Mouse (Mus musculus): ENCODE results near the gene Tldc1. TPM values are rescaled to one million over a fixed set of nuclear protein-coding genes. Genes with fewer than 3 reads are reported as not detected.
A peak's percentile ranks its signal among the peaks of the same experiment; 100 is the strongest.

The Tldc1 gene
- polyA plus RNA-seq, 1 experiment from 2014 or later: 12.6 TPM

DNA sequence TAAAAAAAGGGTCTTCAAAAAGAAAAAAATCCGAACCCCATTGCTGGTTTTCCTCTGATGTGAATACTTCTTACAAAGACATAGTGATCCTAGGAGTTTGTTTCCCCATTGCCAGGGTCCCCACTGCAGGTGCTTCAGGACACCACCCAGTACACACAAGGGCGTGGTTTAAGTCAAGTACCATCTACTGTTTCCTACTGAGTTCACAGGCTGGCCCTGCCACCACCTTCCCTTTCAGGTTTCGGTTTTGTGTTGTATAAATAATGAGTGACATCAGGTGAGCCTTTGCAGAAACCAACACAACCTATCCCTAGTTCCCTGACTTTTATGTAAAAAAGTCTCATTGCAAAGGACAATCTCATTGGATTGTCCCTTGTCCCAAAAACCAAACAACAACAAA is 17.4 kb upstream of the Tldc1 start:
- no peaks in the 10 kb centered on the region for H3K27me3 ChIP-seq (ENCODE audit: insufficient read depth, poor library complexity, severe bottlenecking)
- WGBS: 89% methylated on average over 3 of the region's 3 CpGs
- peaks cover 87% of the 10 kb centered on the region for H3K4me1 ChIP-seq (replicated peaks)
- H3K9me3 ChIP-seq: no peaks in the 10 kb centered on the region
- H3K36me3 ChIP-seq: no peaks in the 10 kb centered on the region
- no peak overlapping the region for H3K4me3 ChIP-seq
- peak overlapping the region; percentile 13; the same call in 1 of the 2 replicates for H3K27ac ChIP-seq
- no peak for DNase-seq (ENCODE audit: low spot score)

GRCm38 (mm10) chr8:119794689-119795088 is 16.5 kb upstream of the Tldc1 start:
- DNase-seq (ENCODE audit: low spot score): peak; percentile 68
- no peak overlapping the region for H3K4me3 ChIP-seq
- no peaks in the 10 kb centered on the region for H3K36me3 ChIP-seq
- peaks cover 87% of the 10 kb centered on the region for H3K4me1 ChIP-seq (replicated peaks)
- H3K27me3 ChIP-seq (ENCODE audit: insufficient read depth, poor library complexity, severe bottlenecking): no peaks in the 10 kb centered on the region
- H3K9me3 ChIP-seq: no peaks in the 10 kb centered on the region
- WGBS: 37% methylated on average over 7 of the region's 7 CpGs
- H3K27ac ChIP-seq: peak overlapping the region; percentile 98

DNA sequence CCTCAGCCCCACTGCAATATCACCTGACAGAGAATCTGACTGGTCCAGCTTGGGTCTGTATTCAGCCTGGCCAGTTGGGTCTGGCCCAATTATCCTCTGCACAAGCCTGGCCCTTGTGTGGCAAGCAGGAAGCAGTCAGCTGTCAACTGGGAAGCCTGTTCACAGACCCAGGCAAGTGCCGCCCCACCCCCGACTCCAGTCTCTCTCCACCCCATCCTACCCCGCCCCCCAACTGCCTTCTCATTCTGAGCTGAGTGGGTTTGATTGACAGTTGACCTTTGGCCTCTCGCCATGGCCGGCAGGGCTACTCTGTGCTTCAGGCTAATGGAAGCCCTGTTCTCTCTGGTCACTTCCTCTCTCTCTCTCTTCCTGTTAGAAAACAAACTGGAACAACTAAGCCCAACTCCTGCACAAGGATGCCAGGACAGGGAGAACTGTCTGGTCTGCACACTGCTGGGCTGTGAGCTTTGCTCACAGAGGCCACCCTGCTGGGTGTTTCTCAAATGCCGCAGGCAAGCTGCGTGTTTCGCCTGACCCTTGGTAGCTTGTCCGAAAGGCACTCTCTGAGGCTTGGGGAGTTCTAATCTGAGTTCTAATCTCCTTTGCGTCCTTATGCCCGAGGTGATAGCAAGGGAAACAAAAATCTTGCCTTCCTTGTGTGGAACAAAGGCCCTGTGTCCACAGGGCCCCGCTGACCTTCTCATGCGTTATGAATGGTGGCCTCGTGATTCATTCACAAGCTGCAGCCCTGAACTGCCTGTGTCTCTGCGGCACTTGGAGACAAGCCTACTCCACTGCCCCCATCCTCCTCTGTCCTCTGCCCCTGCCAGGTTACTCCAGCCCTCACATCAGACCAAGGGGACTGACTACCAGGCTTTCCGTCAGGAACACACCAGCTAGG is 13.8 kb upstream of the Tldc1 start:
- H3K36me3 ChIP-seq: no peaks in the 10 kb centered on the region
- peaks cover 88% of the 10 kb centered on the region for H3K4me1 ChIP-seq (replicated peaks)
- 5% methylated on average over 16 of the region's 16 CpGs for WGBS
- H3K9me3 ChIP-seq: no peaks in the 10 kb centered on the region
- H3K27me3 ChIP-seq (ENCODE audit: insufficient read depth, poor library complexity, severe bottlenecking): no peaks in the 10 kb centered on the region
- peak overlapping the region; percentile 98 for H3K27ac ChIP-seq
- H3K4me3 ChIP-seq: peak overlapping the region; percentile 27
- DNase-seq (ENCODE audit: low spot score): peak; percentile 96

DNA sequence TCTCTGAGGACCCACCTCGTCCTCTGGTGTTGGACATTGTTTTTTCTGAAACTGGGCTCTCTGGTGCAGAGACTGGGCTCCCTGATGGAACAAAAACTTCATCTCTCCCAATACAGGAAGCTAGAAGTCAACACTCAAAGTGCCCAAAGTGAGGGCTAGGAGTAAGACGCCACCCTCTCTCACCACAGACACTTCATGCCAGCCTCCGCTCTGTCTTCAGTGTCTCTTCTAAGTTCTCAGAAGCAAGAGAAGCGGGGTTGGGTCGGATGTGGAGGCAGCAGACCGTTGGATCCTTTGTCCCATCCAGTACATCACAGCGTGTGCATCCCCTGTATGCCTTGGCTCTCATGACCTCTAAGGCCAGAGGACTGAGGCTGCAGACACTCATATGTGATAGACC is 11.4 kb upstream of the Tldc1 start:
- no peaks in the 10 kb centered on the region for H3K36me3 ChIP-seq
- no peak overlapping the region for H3K4me3 ChIP-seq
- H3K27ac ChIP-seq: peak overlapping the region; percentile 98
- H3K4me1 ChIP-seq (replicated peaks): peaks cover 98% of the 10 kb centered on the region
- no peaks in the 10 kb centered on the region for H3K27me3 ChIP-seq (ENCODE audit: insufficient read depth, poor library complexity, severe bottlenecking)
- H3K9me3 ChIP-seq: no peaks in the 10 kb centered on the region
- WGBS: 69% methylated on average over 7 of the region's 7 CpGs
- DNase-seq (ENCODE audit: low spot score): no peak

DNA sequence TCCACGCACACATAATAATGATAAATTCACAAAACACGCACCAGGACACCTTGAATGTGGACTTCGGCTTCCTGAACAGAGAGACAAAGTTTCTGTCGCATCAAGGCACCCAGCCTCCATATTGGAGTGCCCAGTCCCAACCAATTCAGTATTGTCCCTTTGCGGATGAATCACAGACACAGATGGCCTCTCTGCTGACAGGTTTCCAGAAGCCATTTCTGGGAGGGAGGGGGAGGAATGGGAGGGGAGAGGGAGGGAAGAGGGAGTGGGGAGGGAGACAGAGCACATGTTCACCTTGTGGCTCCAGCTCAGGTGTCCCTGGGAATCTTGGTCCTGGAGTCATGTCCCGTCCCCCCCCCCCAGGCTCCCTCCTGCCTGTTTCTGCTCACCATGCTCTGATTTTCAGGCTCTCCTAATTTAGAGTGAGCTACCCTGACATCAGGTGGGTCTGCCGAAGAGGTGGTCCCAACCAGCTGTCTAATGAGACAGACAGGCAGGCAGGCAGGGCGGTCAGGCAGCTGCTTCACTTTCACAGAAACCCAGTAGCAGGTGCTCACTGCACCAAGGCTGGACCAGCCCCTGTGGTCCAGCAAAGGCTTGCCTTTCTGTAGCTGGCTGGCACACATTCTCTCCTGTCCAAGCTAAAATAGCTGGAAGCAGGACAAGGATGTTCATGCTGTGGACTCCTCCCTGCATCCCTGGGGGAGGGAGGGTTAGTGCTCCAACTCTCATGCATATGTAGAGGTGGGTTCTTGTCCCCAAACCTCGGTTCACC is 10.6 kb upstream of the Tldc1 start:
- Histone ChIP-seq H3K27me3 (ENCODE audit: insufficient read depth, poor library complexity, severe bottlenecking) (0 out of 2 replicates have a peak, but pooled peaks cover 4% of the 10 kb centered on the region), H3K4me1 (replicated peaks) (peaks cover 100% of the 10 kb centered on the region), H3K9me3 (no peaks in the 10 kb centered on the region), H3K27ac (peak overlapping the region; percentile 98), H3K4me3 (0 out of 2 replicates have a peak overlapping the region, but pooled peaks have one; percentile 9), H3K36me3 (no peaks in the 10 kb centered on the region)
- 76% methylated on average over 9 of the region's 9 CpGs for WGBS
- no peak for DNase-seq (ENCODE audit: low spot score)

DNA sequence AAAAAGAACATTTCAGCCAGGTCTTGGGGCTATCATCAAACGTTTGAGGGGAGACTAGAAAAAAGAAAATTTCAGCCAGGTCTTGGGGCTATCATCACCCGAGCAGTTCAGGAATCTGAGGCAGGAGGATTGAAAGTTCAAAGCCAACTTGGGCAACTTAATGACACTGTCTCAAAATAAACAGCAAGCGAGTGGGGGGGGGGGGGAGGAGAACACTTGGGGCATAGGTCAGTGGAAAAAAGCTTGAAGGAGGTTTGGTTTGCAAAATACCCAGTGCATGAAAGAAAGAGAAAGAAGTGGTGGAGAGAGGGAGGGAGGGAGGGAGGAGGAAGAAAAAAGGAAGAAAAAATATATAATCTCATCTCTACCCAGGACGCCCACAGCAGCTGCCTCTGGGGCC is 9.1 kb upstream of the Tldc1 start:
- Histone ChIP-seq H3K27ac (peak overlapping the region; percentile 98), H3K9me3 (no peaks in the 10 kb centered on the region), H3K36me3 (no peaks in the 10 kb centered on the region), H3K27me3 (ENCODE audit: insufficient read depth, poor library complexity, severe bottlenecking) (0 out of 2 replicates have a peak, but pooled peaks cover 7% of the 10 kb centered on the region), H3K4me3 (no peak overlapping the region), H3K4me1 (replicated peaks) (peaks cover 92% of the 10 kb centered on the region)
- no peak for DNase-seq (ENCODE audit: low spot score)
- 59% methylated on average over 4 of the region's 4 CpGs for WGBS

DNA sequence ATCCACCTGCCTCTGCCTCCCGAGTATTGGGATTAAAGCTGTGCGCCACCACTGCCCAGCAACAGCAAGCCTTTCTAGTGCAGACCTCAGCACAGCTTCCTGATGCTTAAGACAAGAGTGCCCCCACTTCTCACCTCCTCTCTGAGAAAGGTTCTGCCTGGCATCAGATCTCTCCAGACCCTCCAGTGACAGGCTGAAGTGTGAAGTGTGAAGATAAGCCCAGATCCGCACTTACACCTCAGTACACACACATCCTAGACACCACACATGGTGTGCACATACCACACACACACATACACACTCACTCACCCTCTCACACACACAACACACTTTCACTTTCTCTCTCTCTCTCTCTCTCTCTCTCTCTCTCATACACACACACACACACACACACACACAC is 8.7 kb upstream of the Tldc1 start:
- Histone ChIP-seq H3K36me3 (no peaks in the 10 kb centered on the region), H3K27ac (peak overlapping the region; percentile 98), H3K27me3 (ENCODE audit: insufficient read depth, poor library complexity, severe bottlenecking) (0 out of 2 replicates have a peak, but pooled peaks cover 7% of the 10 kb centered on the region), H3K4me1 (replicated peaks) (peaks cover 87% of the 10 kb centered on the region), H3K9me3 (no peaks in the 10 kb centered on the region), H3K4me3 (no peak overlapping the region)
- DNase-seq (ENCODE audit: low spot score): no peak
- 83% methylated on average over 3 of the region's 3 CpGs for WGBS

DNA sequence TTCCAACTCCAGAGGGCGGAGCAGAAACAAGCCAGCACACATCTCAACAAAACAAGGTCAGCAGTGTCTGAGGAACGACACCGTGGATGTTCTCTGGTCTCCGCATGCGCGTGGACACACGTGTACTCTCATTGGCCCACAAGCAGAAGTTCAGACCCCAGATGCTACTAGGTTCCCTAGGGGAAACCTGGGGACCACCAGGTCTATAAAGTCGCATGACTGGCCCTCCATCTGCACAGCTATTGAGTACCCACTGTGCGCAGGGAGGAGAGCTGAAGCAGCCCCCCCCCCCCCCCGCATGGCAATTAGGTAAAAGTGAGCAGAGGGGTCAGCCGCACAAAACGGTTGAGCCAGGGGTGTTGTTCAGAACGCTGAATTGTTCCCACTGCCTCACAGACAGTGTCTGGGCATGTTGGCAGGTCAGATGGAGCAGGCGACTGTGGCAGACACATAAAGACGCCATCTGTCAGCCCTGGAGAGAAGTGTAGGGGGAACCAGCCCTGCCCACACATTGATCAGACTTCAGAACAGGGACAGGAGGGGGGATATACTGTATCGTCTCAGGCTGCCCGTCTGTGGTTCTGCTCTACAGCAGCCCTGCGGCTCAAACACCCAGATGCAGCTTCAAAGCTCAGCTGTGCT is 7.7 kb upstream of the Tldc1 start:
- Histone ChIP-seq H3K9me3 (no peaks in the 10 kb centered on the region), H3K4me3 (peak overlapping the region; percentile 26; the same call in 1 of the 2 replicates), H3K36me3 (no peaks in the 10 kb centered on the region), H3K27ac (peak overlapping the region; percentile 98), H3K27me3 (ENCODE audit: insufficient read depth, poor library complexity, severe bottlenecking) (0 out of 2 replicates have a peak, but pooled peaks cover 7% of the 10 kb centered on the region), H3K4me1 (replicated peaks) (peaks cover 83% of the 10 kb centered on the region)
- 37% methylated on average over 18 of the region's 18 CpGs for WGBS
- peak; percentile 59 for DNase-seq (ENCODE audit: low spot score)

DNA sequence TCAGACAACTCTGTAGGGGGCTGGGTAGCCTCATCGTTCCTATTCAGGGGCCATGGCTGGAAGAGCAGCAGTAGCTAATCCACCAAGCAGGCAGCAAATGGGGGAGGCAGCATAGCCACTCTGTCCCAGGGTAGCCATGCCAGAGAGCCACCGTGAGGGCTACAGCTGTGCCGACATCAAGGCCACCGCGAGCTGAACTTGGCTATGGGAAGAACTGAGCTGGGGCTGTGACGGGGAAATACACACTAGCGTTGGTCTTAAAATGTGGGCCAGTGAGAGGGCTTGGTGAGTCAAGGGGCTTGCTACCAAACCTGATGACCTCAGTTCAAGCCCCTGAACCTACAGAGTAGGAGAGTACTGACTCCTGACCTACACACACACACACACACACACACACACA is 6.5 kb upstream of the Tldc1 start:
- H3K27me3 ChIP-seq (ENCODE audit: insufficient read depth, poor library complexity, severe bottlenecking): 0 out of 2 replicates have a peak, but pooled peaks cover 7% of the 10 kb centered on the region
- no peak overlapping the region for H3K4me3 ChIP-seq
- no peaks in the 10 kb centered on the region for H3K36me3 ChIP-seq
- DNase-seq (ENCODE audit: low spot score): no peak
- 63% methylated on average over 7 of the region's 7 CpGs for WGBS
- H3K27ac ChIP-seq: peak overlapping the region; percentile 98
- H3K9me3 ChIP-seq: no peaks in the 10 kb centered on the region
- peaks cover 76% of the 10 kb centered on the region for H3K4me1 ChIP-seq (replicated peaks)

GRCm38 (mm10) chr8:119784141-119784574 is 5.9 kb upstream of the Tldc1 start:
- peak overlapping the region; percentile 98 for H3K27ac ChIP-seq
- no peak overlapping the region for H3K4me3 ChIP-seq
- 49% methylated on average over 9 of the region's 9 CpGs for WGBS
- no peaks in the 10 kb centered on the region for H3K9me3 ChIP-seq
- peaks cover 72% of the 10 kb centered on the region for H3K4me1 ChIP-seq (replicated peaks)
- no peak for DNase-seq (ENCODE audit: low spot score)
- no peaks in the 10 kb centered on the region for H3K36me3 ChIP-seq
- H3K27me3 ChIP-seq (ENCODE audit: insufficient read depth, poor library complexity, severe bottlenecking): 0 out of 2 replicates have a peak, but pooled peaks cover 7% of the 10 kb centered on the region

GRCm38 (mm10) chr8:119783579-119783978 is 5.4 kb upstream of the Tldc1 start:
- no peak for DNase-seq (ENCODE audit: low spot score)
- 70% methylated on average over 6 of the region's 6 CpGs for WGBS
- peaks cover 72% of the 10 kb centered on the region for H3K4me1 ChIP-seq (replicated peaks)
- no peak overlapping the region for H3K4me3 ChIP-seq
- H3K36me3 ChIP-seq: no peaks in the 10 kb centered on the region
- no peaks in the 10 kb centered on the region for H3K9me3 ChIP-seq
- 0 out of 2 replicates have a peak, but pooled peaks cover 7% of the 10 kb centered on the region for H3K27me3 ChIP-seq (ENCODE audit: insufficient read depth, poor library complexity, severe bottlenecking)
- peak overlapping the region; percentile 98 for H3K27ac ChIP-seq

- 9% methylated on average over 5 of the region's 5 CpGs for WGBS
- Histone ChIP-seq H3K4me3 (no peak overlapping the region), H3K36me3 (no peaks in the 10 kb centered on the region), H3K9me3 (no peaks in the 10 kb centered on the region), H3K27me3 (ENCODE audit: insufficient read depth, poor library complexity, severe bottlenecking) (0 out of 2 replicates have a peak, but pooled peaks cover 7% of the 10 kb centered on the region), H3K27ac (no peak overlapping the region), H3K4me1 (replicated peaks) (peaks cover 71% of the 10 kb centered on the region)
- peak; percentile 75 for DNase-seq (ENCODE audit: low spot score)
Measured at GRCm38 (mm10) chr8:119782715-119783114, 4.5 kb upstream of the Tldc1 start.

All from hindbrain, embryonic 10.5 days (tissue).